Mouse (Mus musculus) c-Kit-positive CD71-positive TER-119-positive erythroid progenitor cells, embryonic 14.5 days (primary cell): ENCODE results near the gene Hnrnpm.
"Not testable (repeated sequence)": the region's sequence is repeated elsewhere in the genome, so short reads cannot be mapped to it uniquely, and the experiment has no call there.

Source experiments
- DNase-seq: peaks from one replicate; pipeline ENCODE4 v3.0.0-alpha.2; 2013; ENCODE audit warnings: low spot score

The Hnrnpm gene

GRCm38 (mm10) chr17:33669681-33670080, 17.0 kb downstream of the Hnrnpm start:
- no peak for DNase-seq

- DNase-seq, result no peak
Observed at GRCm38 (mm10) chr17:33666813-33667212, 19.8 kb downstream of the Hnrnpm start.

DNA sequence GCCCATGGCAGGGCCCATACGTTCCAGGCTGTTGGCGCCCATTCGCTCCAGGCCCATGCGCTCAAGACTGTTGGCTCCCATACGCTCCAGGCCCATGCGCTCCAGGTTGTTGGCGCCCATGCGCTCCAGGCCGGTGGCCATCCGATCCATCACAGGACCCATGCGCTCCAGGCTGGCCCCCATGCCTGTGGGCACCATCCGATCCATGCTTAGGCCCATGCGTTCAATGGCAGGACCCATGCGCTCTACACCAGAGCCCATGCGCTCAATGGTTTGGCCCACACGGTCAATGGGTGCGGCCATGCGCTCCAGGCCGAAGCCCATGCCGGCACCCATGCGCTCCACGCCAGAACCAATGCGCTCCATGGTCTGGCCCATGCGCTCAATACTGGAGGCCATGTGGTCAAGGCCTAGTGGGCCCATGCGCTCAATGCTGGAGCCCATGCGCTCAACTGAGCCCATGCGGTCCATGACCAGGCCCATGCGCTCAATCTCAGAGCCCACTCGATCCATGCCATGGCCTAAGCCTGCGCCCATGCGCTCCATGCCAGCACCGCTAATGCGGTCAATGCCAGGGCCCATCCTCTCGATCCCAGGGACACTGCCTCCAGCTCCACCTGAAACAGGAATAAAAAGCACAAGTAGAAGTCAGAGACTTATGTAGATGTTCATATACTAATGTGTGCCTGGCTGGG, 36.7 kb downstream of the Hnrnpm start:
- DNase-seq, result no peak

- DNase-seq, result no peak
Observed at GRCm38 (mm10) chr17:33645073-33645472, 41.6 kb downstream of the Hnrnpm start.

DNA sequence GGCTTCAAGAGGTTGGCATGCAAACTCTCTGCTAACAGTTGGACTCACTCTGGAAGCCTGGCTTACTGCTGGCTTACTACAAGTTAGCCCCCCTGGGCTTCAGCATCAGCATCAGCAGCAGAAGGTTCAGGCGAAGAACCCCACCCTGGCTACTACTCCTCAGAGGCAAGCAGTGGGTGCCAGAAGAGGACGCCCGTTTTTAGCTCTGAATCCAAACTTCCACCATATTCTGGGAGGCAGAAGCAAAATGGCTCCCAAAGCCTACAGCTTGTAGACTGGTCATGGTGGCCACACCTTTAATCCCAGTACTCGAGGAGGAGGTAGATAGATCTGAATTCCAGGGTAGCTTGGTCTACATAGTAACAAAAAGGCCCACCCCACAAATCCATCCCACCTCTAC, 42.6 kb downstream of the Hnrnpm start:
- DNase-seq, result no peak

GRCm38 (mm10) chr17:33639743-33640142, 46.9 kb downstream of the Hnrnpm start:
- DNase-seq, result no peak

DNA sequence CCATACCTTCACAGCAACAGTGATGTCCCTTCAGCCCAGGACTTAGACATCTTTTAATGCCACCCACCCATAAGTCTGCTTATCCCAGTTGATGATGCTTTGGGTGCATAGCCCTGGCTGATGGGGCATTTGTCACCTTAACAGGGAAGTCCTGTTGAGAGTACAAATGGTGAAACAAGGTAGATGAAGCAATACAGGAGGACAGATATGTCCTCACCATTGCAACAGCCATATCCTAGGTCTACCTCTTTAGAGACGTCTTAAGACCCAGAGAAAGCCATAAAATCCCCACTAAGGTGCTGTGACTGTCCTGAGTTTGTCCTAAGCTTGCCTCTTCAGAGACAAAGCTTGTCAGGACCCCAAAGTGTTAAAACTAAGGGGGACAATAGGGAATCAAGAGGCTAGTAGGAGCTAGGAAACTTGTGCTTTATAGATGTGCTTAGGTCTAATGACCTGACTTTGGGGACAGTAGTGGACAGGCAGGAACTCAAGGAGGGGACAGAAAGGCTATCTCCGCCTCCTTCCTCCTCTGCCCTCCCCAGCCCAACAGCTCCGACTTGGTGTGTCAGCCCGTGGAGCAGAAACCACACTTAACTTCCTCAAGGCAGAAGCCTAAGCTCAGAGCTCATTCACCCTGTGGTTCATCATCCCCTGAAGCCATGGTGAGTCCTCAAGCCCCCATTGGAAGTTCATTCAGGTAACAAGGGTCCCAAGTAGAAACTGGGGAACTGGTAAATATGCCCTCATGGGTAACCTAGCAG, 49.0 kb downstream of the Hnrnpm start, which contains the start of gene Pram1:
Pram1 (plus strand) TSS at position 541 of the 761 bp plus-strand sequence.
- DNase-seq, result no peak

DNA sequence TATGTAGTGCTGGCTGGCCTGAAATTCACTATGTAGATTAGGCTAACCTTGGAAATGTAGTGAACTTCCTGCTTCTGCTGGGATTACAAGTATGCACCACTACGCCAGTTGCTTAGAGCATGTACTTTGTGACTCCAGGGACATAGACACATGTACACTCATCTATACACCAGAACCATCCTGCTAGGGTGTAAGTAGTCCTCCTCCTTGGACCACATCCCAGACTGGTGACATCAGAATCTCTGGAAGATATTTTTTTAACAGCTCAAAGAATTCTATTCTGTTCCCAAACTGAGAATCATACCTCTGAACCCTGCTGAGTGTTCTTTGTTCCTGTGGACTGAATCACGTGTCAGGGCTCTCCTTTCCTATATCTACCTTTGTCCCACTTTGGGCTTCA, 49.6 kb downstream of the Hnrnpm start:
- DNase-seq, result no peak

GRCm38 (mm10) chr17:33631796-33632195, 54.9 kb downstream of the Hnrnpm start:
- no peak for DNase-seq

DNA sequence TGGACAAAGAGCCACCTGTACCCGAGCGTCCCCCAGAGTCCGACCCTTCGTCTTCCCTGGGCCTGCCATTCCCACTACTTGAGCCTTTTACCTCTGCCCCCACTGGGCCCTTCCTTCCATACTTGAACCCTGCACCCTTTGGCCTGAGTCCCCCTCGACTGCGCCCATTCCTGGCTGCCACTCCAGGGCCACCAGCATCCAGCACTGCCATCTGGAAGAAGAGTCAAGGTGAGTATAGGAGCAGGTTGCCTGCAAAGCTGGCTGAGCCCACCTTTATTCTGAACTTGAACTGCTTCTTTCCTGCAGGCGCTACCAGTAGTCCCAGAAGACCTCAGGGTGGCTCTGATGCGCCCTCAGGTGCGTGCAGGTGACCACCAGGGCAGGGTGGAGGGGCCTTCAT, 55.4 kb downstream of the Hnrnpm start:
- DNase-seq, result no peak

DNA sequence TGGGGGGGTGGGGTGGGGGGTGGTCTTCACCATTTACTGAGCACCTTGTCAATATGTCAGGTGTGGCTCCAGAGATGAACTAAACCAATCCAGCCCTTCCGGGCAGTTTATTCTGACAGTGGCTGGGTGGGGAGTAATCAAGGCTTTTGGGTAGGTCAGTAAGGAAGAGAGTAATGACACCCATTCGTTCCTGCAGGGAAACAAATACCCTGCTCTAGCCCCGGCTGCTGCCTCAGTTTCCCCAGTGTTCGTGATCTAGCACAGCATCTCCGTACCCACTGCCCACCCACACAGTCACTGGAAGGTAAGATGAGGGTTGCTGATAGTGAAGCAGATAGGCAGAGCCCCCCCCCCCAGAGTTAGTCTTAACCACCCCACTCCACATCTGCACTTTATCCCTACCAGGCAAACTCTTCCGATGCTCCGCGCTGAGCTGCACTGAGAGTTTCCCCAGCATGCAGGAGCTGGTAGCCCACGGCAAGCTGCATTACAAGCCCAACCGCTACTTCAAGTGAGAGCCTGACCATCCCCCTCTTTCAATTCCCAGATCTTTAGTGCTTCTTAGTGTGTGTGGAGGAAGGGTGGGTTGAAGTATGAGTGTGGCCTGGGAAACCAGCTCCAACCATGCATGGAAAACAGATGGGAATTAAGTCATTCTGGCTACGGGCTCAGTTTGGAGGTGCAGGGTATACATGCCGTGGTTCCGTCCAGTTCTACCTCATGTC, 56.3 kb downstream of the Hnrnpm start:
- DNase-seq, result no peak

DNA sequence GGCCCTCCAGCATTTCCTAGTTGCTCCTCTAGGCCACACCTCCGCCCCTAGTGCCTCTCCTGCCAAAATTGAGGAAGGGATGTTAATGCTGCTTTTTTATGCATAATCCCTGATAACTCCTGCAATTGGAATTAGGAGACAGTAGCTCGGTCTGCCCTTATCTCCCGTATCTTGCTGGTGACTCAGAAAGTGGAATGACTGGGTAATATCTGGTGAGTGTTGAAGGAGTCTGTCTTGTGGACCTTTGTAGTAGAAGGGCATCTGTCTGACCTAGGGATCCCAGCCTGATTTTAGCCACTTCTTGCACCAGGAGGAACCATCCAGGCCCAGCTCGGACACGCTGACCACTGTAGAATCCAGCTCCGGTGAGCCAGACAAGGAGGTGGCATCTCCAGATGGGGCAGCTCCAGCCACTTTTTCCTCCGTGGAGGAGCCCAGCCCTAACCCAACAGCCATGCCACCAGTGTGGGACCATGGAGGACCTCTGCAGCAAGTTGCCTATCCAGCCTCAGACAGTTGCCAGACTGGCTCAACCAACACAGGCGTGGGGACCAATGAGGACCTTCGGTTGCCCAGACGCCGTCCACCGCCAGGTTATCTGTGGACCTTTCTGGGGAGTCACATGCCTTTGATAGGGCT, 57.1 kb downstream of the Hnrnpm start:
- DNase-seq, result no peak

DNA sequence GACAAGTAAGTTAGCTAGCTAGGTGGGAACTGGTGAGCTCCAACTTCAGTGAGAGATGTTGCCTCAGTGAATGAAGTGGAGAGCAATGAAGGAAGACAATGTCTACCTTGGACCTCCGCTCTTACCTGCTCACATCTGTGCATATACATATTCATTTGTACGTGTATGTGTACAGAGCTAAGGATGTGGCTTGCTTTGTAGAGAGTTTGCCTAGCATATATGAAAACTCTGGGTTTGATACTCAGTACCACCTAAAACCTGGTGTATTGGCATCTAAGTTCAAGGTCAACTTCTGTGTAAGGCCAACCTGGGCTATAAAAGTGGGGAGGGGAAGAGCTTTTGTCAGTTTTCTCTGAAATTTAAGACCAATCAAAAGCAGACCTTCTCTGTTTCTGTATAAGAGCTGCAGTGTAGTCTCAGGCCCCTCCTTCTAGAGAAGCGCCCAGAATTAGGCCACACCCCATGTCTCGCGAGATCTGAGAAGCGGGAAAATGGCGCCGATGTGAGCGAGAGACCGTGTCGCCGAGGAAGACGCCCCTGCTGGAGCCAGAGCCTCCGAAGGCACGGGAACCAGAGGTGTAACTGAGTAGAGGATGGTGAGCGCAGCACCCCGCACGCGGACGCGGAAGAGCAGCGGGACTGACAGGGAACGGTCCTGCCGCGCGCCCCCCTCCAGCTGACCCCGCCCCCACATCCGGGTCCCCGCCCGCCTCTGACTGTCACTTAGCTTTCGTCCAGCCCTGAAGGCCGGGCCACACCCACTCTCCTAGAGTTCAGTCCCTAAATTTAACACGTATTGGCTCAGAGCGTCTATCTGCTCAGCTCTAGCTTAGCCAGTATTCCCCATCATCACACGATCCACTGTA, 57.8 kb downstream of the Hnrnpm start, which contains the start of gene Zfp414:
Zfp414 (plus strand) TSS at position 470 of the 866 bp plus-strand sequence.
- peak; percentile 97 for DNase-seq

DNA sequence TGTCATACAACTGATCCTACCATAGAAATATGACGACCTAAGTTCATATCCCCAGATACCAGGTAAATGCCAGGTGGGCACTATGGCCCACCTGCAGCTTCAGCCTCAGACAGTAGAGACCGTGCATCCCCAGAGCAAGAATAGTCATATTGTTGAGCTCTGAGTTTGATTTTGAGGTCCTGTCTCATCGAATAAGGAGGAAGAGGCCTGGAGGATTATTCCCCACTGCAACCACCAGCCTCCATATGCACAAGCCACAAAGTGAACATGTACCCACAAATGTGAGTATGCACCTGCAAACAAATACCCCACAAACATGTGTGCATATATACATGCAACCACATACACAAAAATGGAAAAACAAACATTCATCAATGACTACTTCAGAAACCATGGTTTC, 59.4 kb downstream of the Hnrnpm start:
- DNase-seq, result no peak

- DNase-seq, result not testable (repeated sequence)
Observed at GRCm38 (mm10) chr17:33613726-33614125, 72.9 kb downstream of the Hnrnpm start.

DNA sequence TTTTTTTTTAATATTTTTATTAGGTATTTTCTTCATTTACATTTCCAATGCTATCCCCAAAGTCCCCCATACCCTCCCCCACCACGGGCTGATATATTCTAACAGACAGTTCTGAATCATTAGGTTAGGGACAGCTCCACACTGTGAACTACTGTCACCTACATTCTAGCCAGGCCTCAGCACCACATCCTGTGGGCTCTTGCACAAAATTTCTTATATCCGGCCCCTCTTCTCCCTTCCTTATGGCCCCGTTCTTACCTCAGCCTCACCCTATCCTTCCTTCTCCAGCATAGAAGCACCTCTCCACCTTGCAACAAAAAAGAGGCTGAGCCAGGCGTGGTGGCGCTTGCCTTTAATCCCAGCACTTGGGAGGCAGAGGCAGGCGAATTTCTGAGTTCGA, 76.1 kb downstream of the Hnrnpm start:
- no peak for DNase-seq

GRCm38 (mm10) chr17:33607273-33607672, 79.4 kb downstream of the Hnrnpm start:
- DNase-seq, result no peak

DNA sequence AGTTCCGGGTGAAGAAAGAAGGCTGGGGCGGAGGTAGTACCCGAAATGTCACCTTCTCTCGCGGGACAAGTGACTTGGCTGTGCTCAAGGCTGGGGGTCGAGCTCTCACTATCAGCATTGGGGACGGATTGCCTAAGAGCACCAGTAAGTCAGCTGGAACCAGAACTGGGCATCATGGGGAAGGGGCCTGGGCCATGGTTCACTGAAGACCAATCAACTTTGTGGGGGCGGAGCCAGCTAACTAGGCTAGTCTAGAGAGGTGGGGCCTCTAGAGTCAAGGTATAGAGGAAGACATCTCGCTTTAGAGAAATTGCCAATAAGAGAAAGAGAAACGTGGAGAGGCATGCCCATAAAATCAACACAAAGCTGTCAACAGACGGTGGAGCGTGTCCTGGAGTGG, 84.7 kb downstream of the Hnrnpm start:
- DNase-seq, result no peak

- no peak for DNase-seq
Observed at GRCm38 (mm10) chr17:33600831-33601230, 85.8 kb downstream of the Hnrnpm start.

- no peak for DNase-seq
Observed at GRCm38 (mm10) chr17:33599836-33600475, 86.7 kb downstream of the Hnrnpm start.

GRCm38 (mm10) chr17:33598506-33598905, 88.2 kb downstream of the Hnrnpm start:
- no peak for DNase-seq
